Mouse (Mus musculus) hindbrain, embryonic 13.5 days (tissue): ENCODE results near the gene Cog6. TPM values are rescaled to one million over a fixed set of nuclear protein-coding genes. Genes with fewer than 3 reads are reported as not detected.

ENCODE experiments used
- ATAC-seq: fragments of 200-750 bp; cut with Nextera tagmentation; 2 replicates; pipeline ENCODE4 v1.8.0; 2017; ENCODE audit warnings: moderate TSS enrichment; ENCODE audit not compliant: low FRiP score
- H3K27ac ChIP-seq: fragments of 300-500 bp; sonication (generic); 2 replicates; pipeline ENCODE4 v1.5.1; 2015; ENCODE audit warnings: inconsistent platforms, mild to moderate bottlenecking, moderate library complexity
- H3K27me3 ChIP-seq: fragments of 300-500 bp; sonication (generic); 2 replicates; pipeline ENCODE4 v1.6.1; 2015; ENCODE audit warnings: mild to moderate bottlenecking, inconsistent platforms
- H3K36me3 ChIP-seq: fragments of 300-500 bp; sonication (generic); 2 replicates; pipeline ENCODE4 v1.6.1; 2015; ENCODE audit warnings: mild to moderate bottlenecking, inconsistent platforms
- H3K4me1 ChIP-seq: fragments of 300-500 bp; sonication (generic); replicated peaks from 2 replicates; pipeline ENCODE4 v1.6.1; 2015; ENCODE audit warnings: inconsistent platforms
- H3K4me2 ChIP-seq: fragments of 300-500 bp; sonication (generic); 2 replicates; pipeline ENCODE4 v1.6.1; 2015; ENCODE audit warnings: inconsistent platforms, mild to moderate bottlenecking, moderate library complexity
- H3K4me3 ChIP-seq: fragments of 300-500 bp; sonication (generic); 2 replicates; pipeline ENCODE4 v1.5.1; 2015; ENCODE audit warnings: mild to moderate bottlenecking, inconsistent platforms
- H3K9ac ChIP-seq: fragments of 300-500 bp; sonication (generic); 2 replicates; pipeline ENCODE4 v1.6.1; 2015; ENCODE audit warnings: mild to moderate bottlenecking, inconsistent platforms
- H3K9me3 ChIP-seq: fragments of 300-500 bp; sonication (generic); 2 replicates; pipeline ENCODE4 v1.6.1; 2016; ENCODE audit warnings: inconsistent platforms
- WGBS: fragments of 180-500 bp; shearing (Covaris S2); methylation state at CpG from one replicate; pipeline ENCODE4 v1.1.7; 2015; 5-methylcytosine and 5-hydroxymethylcytosine counted together
- polyA plus RNA-seq: library from polyadenylated mRNA; unstranded; fragments of >200 nt; fragmentation: Nextera tagmentation; extraction: Ambion mirVana; gene quantifications from 2 replicates; pipeline ENCODE4 v1.2.1, GENCODE M21; 2015

Gene Cog6
- polyA plus RNA-seq, 1 experiment from 2014 or later = 53.5 TPM

DNA sequence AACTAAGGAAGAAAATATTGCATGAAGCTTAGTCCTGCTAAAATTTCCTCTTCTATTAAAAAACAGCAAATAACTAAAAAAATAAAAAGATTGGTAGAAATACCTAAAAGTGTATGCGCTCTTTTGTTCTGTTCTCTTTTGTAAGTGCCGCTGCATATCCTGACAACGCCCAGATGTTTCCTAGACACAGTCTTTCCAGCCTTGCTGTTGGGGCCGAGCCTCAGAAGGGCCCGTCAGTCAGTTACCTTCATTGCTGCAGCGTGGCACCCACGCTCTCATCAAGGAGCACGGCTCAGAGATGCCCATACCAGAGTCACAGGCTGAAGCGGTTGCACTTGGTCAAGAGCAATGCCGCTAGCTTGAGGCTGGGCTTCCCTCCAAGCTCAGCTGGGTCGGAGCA is 60.8 kb downstream of the Cog6 start:
- no peaks in the 10 kb centered on the region for H3K9me3 ChIP-seq
- no peaks in the 10 kb centered on the region for H3K36me3 ChIP-seq
- peaks cover 7% of the 10 kb centered on the region; the same call in 1 of the 2 replicates for H3K4me1 ChIP-seq
- H3K9ac ChIP-seq = no peak overlapping the region
- no peak overlapping the region for H3K4me2 ChIP-seq
- no peak for ATAC-seq
- H3K27me3 ChIP-seq = no peaks in the 10 kb centered on the region
- H3K27ac ChIP-seq = no peak overlapping the region
- H3K4me3 ChIP-seq = no peak overlapping the region
- 78% methylated on average over 11 of the region's 11 CpGs for WGBS

DNA sequence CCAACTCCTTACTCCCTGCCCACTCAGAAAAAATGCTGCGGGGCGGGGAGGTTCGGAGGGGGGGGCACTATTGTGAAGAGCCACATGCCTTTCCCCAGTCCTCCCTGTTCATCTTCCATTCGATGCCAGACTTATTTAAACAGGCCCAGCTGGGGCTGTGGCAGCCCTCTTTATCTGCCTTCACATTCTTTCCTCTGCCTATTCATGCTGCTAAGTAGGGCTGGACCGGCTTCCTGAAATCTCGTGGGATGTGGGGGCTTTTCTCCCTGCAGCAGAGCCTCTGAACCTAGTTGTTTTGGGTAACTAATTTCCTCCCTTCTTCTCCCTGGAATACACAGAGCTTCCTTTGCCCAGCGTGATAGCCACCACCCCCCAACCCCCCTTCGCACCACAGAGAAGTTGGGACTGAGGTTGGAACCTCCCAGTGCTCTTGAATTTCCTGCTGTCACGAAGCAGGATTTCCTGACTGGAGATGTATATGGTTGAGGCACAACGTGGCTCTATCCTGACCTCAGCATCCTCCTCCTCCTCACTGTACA is 61.5 kb downstream of the Cog6 start:
- H3K4me1 ChIP-seq = peaks cover 7% of the 10 kb centered on the region; the same call in 1 of the 2 replicates

DNA sequence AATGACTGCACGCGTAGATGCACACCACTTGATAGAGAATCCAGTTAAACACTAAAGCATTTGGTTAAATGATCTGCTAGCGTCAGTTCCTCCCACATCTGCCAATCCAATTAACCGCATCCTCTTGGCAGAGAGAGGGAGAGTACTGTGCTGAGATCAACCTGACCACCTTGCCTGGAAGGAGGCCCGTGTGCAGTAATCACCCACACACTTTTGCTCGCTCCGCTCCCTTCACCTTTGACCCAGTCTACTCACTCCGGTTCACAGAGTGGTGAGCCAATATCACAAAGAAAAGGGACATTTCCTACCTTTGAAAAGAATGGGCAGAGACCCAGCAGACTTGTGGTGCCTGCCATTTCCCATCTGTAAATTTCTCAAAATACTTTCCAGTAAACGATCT is 62.4 kb downstream of the Cog6 start:
- Histone ChIP-seq H3K27ac (no peak overlapping the region), H3K9me3 (no peaks in the 10 kb centered on the region), H3K4me2 (no peak overlapping the region), H3K36me3 (no peaks in the 10 kb centered on the region), H3K27me3 (no peaks in the 10 kb centered on the region), H3K4me3 (no peak overlapping the region), H3K4me1 (peaks cover 7% of the 10 kb centered on the region; the same call in 1 of the 2 replicates), H3K9ac (no peak overlapping the region)
- WGBS = 69% methylated on average over 9 of the region's 9 CpGs
- no peak for ATAC-seq

More for the DNA sequence above, 61.5 kb downstream of the Cog6 start:
- Histone ChIP-seq H3K4me3 (no peak overlapping the region), H3K4me2 (no peak overlapping the region), H3K9me3 (no peaks in the 10 kb centered on the region), H3K36me3 (no peaks in the 10 kb centered on the region), H3K27ac (no peak overlapping the region), H3K9ac (no peak overlapping the region), H3K27me3 (no peaks in the 10 kb centered on the region)
- 14% methylated on average over 10 of the region's 10 CpGs for WGBS
- no peak; the same call in 1 of the 2 replicates for ATAC-seq

DNA sequence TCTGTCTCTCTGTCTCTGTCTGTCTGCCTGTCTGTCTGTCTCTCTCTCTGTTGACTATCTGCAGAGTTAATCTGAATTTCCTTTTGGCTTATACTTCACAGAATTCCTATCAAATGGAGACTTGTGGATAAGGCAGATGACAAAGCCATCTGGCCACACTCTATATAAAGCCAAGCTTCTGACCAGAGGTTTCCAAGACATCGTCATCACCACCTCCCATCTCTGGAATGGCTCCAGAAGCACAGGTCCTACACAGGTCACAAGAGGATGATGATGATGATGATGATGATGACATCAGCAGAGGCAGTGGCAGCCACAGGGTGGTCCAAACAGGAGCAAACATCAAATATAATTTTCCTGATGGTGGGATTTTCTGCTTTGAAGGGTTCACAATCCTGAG is 63.2 kb downstream of the Cog6 start:
- Histone ChIP-seq H3K27ac (no peak overlapping the region), H3K27me3 (no peaks in the 10 kb centered on the region), H3K4me2 (no peak overlapping the region), H3K4me1 (peaks cover 7% of the 10 kb centered on the region; the same call in 1 of the 2 replicates), H3K4me3 (no peak overlapping the region), H3K9me3 (no peaks in the 10 kb centered on the region), H3K9ac (no peak overlapping the region), H3K36me3 (no peaks in the 10 kb centered on the region)
- WGBS = 93% methylated on average over 1 of the region's 1 CpGs
- no peak for ATAC-seq

DNA sequence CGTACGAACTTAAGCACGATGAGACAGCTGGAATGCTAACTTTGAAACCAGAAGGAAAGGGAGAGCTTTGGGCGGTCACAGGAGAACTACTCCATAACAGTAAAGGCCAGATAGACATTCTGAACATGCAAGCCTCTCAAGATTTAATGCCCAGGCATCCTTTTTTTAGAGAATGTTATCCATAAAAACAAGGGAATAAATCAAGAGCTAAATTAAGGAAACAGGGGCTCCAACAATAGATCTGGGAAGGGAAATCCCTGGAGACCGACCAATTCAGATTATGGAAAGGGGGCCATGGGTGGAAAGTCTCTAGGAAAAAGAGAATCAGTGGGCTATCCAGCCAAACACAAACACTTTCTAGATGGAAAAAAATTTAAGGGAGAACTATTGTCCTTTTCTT is 68.2 kb downstream of the Cog6 start:
- H3K4me1 ChIP-seq = no peaks in the 10 kb centered on the region
- H3K4me2 ChIP-seq = no peak overlapping the region
- WGBS = 95% methylated on average over 5 of the region's 5 CpGs
- no peak overlapping the region for H3K9ac ChIP-seq
- H3K27me3 ChIP-seq = no peaks in the 10 kb centered on the region
- H3K36me3 ChIP-seq = no peaks in the 10 kb centered on the region
- no peak overlapping the region for H3K4me3 ChIP-seq
- no peak for ATAC-seq
- H3K9me3 ChIP-seq = no peaks in the 10 kb centered on the region
- no peak overlapping the region for H3K27ac ChIP-seq

DNA sequence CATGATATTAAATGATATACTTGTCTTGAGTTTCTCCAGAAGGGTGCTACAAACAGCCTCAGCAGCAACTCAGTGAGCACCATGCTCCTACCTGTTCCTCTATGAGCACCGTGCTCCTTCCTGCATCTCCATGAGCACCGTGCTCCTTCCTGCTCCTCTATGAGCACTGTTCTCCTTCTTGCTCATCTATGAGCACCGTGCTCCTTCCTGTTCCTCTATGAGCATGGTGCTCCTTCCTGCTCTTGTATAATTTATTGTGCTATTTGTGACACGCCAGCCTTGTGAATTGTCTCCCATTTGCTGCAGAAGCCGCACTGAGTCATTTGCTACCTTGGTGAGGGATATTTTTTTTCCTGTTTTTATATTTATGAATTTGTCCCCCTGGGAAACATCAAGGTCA is 69.6 kb downstream of the Cog6 start:
- Histone ChIP-seq H3K9me3 (no peaks in the 10 kb centered on the region), H3K9ac (no peak overlapping the region), H3K27ac (no peak overlapping the region), H3K36me3 (no peaks in the 10 kb centered on the region), H3K4me1 (no peaks in the 10 kb centered on the region), H3K4me3 (no peak overlapping the region), H3K4me2 (no peak overlapping the region), H3K27me3 (no peaks in the 10 kb centered on the region)
- 92% methylated on average over 5 of the region's 5 CpGs for WGBS
- ATAC-seq = no peak

DNA sequence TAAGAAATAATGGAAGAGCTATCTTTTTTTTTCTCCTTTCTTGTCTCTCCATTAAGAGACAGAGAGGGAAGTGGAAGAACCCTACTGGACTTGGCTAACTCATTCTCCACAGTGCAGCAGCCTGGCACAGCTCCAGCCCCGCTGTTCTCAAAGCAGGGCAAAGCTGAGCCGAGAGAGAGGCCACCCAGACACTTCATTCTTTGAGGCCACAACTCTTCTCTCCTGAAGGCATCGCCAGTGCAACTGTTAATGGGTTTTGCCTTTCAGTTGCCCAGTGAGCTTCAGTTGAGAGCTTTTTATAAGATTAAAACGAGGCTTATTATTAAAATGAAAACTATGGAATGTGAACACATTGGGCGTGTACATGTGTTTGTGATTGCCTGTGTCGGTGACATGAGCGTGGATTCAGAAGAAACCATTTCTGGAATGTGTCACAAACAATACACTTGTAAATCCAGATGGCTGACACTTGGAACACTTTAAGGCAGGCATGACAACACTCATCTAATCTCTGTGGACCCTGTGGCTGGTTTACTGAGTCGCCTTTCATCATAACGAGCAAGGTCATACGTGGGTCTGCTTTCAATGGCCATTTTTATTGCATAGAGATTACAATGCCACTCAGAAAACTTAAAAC is 76.1 kb downstream of the Cog6 start:
- no peak overlapping the region for H3K9ac ChIP-seq
- no peaks in the 10 kb centered on the region for H3K36me3 ChIP-seq
- H3K4me1 ChIP-seq = peaks cover 13% of the 10 kb centered on the region
- 46% methylated on average over 10 of the region's 10 CpGs for WGBS
- no peak overlapping the region for H3K4me3 ChIP-seq
- H3K27ac ChIP-seq = no peak overlapping the region
- H3K9me3 ChIP-seq = no peaks in the 10 kb centered on the region
- H3K4me2 ChIP-seq = no peak overlapping the region
- no peak for ATAC-seq
- H3K27me3 ChIP-seq = 0 out of 2 replicates have a peak, but pooled peaks cover 4% of the 10 kb centered on the region

DNA sequence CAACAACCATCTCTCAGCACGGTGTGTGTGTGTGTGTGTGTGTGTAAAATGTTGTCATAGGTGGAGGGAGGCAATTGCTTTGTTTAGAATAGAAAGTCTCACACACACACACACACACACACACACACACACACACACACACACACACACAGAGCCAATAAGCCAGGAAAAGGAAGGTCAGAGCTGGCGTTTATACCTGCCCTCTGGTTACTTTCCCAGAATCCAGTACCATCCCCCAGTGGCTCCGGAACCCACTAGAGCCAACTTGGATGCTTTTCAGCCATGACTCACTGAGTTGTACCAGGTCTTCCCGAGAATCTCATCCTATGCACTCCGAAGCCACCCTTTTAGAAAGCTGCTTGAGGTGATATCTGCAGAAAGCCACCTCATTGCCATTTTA is 78.6 kb downstream of the Cog6 start:
- Histone ChIP-seq H3K36me3 (no peaks in the 10 kb centered on the region), H3K27me3 (0 out of 2 replicates have a peak, but pooled peaks cover 7% of the 10 kb centered on the region), H3K4me1 (peaks cover 13% of the 10 kb centered on the region), H3K27ac (no peak overlapping the region), H3K9me3 (no peaks in the 10 kb centered on the region), H3K4me2 (no peak overlapping the region), H3K9ac (no peak overlapping the region), H3K4me3 (no peak overlapping the region)
- ATAC-seq = no peak
- WGBS = 80% methylated on average over 5 of the region's 5 CpGs

DNA sequence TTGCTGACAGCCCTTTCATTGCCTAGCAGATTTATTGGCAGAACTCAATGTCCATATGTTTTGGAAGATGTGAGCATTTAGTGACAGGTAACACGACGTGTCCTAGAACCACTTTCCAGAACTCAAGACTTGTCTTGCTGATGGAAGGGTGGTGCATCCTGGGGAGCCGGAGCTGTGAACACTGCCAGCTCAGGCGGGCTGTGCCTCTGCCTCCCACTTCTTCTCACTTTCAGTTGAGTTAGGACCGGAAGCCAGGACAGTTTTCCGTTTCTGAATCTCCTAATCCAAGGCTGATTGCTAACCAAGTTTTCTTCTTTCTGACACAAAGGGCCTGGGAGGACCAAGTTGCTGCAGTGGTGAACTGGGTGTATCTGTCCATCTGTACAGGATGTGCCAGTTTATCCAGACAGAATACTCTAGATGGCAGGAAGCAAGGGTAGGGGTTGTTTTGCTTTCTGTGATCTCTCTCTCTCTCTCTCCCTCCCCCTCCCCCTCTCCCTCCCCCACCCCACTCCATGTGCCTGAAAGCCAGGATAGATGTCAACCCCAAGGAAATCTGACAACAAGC is 79.2 kb downstream of the Cog6 start:
- H3K27me3 ChIP-seq = 0 out of 2 replicates have a peak, but pooled peaks cover 7% of the 10 kb centered on the region
- no peak overlapping the region for H3K4me3 ChIP-seq
- no peak overlapping the region for H3K9ac ChIP-seq
- no peak overlapping the region for H3K27ac ChIP-seq
- peaks cover 13% of the 10 kb centered on the region for H3K4me1 ChIP-seq
- WGBS = 80% methylated on average over 6 of the region's 6 CpGs
- no peaks in the 10 kb centered on the region for H3K9me3 ChIP-seq
- no peak overlapping the region for H3K4me2 ChIP-seq
- ATAC-seq = no peak
- H3K36me3 ChIP-seq = no peaks in the 10 kb centered on the region

DNA sequence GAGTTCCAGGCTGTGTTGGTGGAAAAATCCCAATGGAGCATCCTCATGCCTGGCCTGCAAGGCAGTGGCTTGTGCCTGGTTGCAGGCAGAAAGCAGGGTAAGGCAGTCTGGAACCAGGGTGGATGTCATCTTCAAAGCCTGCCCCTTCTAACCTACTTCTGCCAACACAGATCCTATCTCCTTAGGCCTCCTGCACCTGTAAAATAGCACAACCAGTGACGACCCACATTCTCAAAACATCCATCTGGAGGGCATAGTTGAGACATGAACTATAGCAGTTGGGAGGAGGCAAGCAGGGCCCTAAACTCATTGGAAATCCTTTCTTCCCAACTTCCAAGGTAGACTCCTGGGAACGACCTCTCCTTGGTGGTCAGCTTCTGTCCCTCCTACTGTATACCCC is 85.1 kb downstream of the Cog6 start:
- no peak overlapping the region for H3K4me3 ChIP-seq
- H3K27me3 ChIP-seq = 0 out of 2 replicates have a peak, but pooled peaks cover 3% of the 10 kb centered on the region
- WGBS = 86% methylated on average over 2 of the region's 2 CpGs
- no peak for ATAC-seq
- H3K9ac ChIP-seq = no peak overlapping the region
- no peaks in the 10 kb centered on the region for H3K9me3 ChIP-seq
- H3K4me2 ChIP-seq = no peak overlapping the region
- no peaks in the 10 kb centered on the region for H3K36me3 ChIP-seq
- no peaks in the 10 kb centered on the region for H3K4me1 ChIP-seq
- no peak overlapping the region for H3K27ac ChIP-seq
